Mouse (Mus musculus): ENCODE data around the gene Scp2. TPM values are rescaled to one million over a fixed set of nuclear protein-coding genes. Genes with fewer than 3 reads are reported as not detected.

Scp2 gene
- polyA plus RNA-seq (2012; rRNA removed) (78.9 and 112 TPM in 2 replicates), polyA plus RNA-seq (2014; fragmentation: Nextera tagmentation; extraction: Ambion mirVana) (185 and 199 TPM in 2 replicates)

DNA sequence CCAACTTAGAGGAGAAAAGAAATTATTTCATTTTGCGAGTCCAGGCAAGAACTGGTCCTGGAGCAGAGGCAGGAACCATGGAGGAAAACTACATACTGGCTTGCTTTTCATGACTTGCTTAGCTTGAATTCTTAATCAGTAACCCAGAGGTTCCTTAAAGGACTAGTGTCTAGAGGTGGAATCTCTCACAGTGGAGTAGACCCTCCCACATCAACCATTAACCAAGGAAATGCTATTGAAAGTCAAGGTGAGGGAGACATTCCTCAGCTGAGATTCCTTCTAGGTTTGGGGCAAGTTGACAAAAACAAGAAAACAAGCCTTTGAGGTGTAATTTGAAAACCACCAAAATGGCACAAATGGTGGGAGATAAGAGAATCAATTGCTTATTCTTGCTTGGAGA is at the start of gene Scp2:
Gene Scp2 (minus strand): TSS at position 119 of the 400 bp plus-strand sequence.
- Histone ChIP-seq H3K4me1 (ENCODE audit: control insufficient read depth, insufficient read depth, low read length) (no peaks in the 10 kb centered on the region), H3K27me3 (ENCODE audit: control insufficient read depth, insufficient read depth, low read length) (no peaks in the 10 kb centered on the region), H3K9me3 (ENCODE audit: control insufficient read depth, low read length) (no peaks in the 10 kb centered on the region), H3K27ac (replicated peaks; ENCODE audit: low read depth, low read length) (no peak within 1 kb of the TSS), H3K4me3 (replicated peaks; ENCODE audit: low read length) (no peak within 1 kb of the TSS), H3K4me2 (replicated peaks; ENCODE audit: low read depth, low read length, severe bottlenecking) (no peak within 1 kb of the TSS), H3K9ac (ENCODE audit: low read depth, low read length, severe bottlenecking) (no peak within 1 kb of the TSS), H3K36me3 (ENCODE audit: control insufficient read depth, insufficient read depth, low read length) (no peaks in the 10 kb centered on the region)
- TF ChIP-seq POLR2A (IDR thresholded peaks at IDR 0.05; ENCODE audit: borderline replicate concordance, extremely low read depth, insufficient read depth, insufficient read length), result no peak
- DNase-seq (ENCODE audit: low spot score) (no peak), ATAC-seq (ENCODE audit: low FRiP score, low read depth) (no peak)
- WGBS, result 82% methylated on average over 1 of the region's 1 CpGs

DNA sequence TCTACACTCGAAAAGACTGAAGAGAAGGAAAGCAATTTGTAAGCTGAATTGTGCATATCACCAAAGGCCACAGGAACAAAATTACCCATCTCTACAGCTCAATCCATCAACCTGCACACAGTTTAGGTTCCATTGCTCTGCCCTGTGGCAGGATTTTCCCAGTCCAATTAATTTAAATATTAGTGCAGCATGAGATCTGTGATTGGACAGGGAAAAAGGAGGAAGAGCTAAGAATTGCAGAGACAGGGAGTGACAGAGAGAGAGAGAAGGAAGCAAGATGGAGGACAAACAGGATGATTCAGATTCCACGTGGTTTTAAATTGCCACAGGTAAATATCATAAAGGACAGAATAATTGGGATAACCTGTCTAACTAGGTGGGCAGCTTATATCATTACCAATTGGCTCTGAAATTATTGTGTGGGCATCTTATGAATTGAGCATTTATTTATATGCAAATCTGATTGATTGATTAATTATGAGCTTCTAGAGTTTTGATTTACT is 48.1 kb upstream of the Scp2 start:
- Histone ChIP-seq H3K27ac (replicated peaks; ENCODE audit: low read depth, low read length) (no peak overlapping the region), H3K36me3 (ENCODE audit: control insufficient read depth, insufficient read depth, low read length) (no peaks in the 10 kb centered on the region), H3K27me3 (ENCODE audit: control insufficient read depth, insufficient read depth, low read length) (no peaks in the 10 kb centered on the region), H3K4me1 (ENCODE audit: control insufficient read depth, insufficient read depth, low read length) (no peaks in the 10 kb centered on the region), H3K4me3 (replicated peaks; ENCODE audit: low read length) (no peak overlapping the region), H3K9me3 (ENCODE audit: control insufficient read depth, low read length) (no peaks in the 10 kb centered on the region), H3K4me2 (replicated peaks; ENCODE audit: low read depth, low read length, severe bottlenecking) (no peak overlapping the region), H3K9ac (ENCODE audit: low read depth, low read length, severe bottlenecking) (no peak overlapping the region)
- DNase-seq (ENCODE audit: low spot score), result no peak
- ATAC-seq (ENCODE audit: low FRiP score, low read depth), result no peak
- 86% methylated on average over 2 of the region's 2 CpGs for WGBS
- TF ChIP-seq POLR2A (IDR thresholded peaks at IDR 0.05; ENCODE audit: borderline replicate concordance, extremely low read depth, insufficient read depth, insufficient read length), result no peak

DNA sequence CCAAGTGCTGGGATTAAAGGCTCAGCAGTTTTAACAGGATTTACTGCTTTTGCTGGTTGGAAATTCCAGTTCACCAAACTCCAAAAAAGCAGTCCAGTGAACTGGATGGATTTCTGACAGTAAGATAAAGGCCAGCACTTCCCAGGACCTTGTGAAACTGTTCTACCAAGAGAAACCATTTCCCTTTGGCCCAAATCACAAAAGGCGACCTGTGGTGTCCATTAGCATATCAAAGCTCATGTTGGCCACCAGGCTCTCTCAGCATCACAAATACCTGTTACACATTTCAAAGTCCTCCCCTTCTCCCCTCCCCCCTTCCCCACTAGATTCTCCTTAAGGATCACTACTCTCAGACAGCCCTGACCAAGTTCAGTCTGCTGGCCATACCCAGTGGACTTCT is 37.5 kb upstream of the Scp2 start:
- ATAC-seq (ENCODE audit: low FRiP score, low read depth), result no peak
- 52% methylated on average over 1 of the region's 1 CpGs for WGBS
- TF ChIP-seq POLR2A (IDR thresholded peaks at IDR 0.05; ENCODE audit: borderline replicate concordance, extremely low read depth, insufficient read depth, insufficient read length), result no peak

DNA sequence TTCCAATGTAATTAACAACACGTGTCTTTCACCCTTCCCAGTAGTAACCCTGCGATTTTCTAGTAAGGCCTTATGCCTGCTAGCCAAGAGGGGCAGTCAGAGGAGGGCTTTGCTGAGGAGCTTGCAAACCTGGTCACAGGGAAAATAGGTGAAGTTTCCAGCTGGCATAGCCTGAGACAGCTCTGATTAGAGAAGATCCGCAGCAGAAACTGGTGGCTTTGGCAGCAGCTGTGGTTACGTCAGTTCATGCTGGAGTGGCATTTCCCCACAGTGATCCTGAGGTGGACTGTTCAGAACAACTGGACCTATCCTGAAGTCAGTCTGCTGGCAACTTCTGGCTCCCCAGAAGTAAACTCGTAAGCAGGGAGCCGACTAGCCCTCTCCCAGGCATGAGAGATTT is 23.3 kb upstream of the Scp2 start:
- no peak for TF ChIP-seq POLR2A (IDR thresholded peaks at IDR 0.05; ENCODE audit: borderline replicate concordance, extremely low read depth, insufficient read depth, insufficient read length)
- Histone ChIP-seq H3K4me1 (ENCODE audit: control insufficient read depth, insufficient read depth, low read length) (no peaks in the 10 kb centered on the region), H3K4me2 (replicated peaks; ENCODE audit: low read depth, low read length, severe bottlenecking) (no peak overlapping the region), H3K4me3 (replicated peaks; ENCODE audit: low read length) (no peak overlapping the region), H3K9me3 (ENCODE audit: control insufficient read depth, low read length) (no peaks in the 10 kb centered on the region), H3K27ac (replicated peaks; ENCODE audit: low read depth, low read length) (no peak overlapping the region), H3K36me3 (ENCODE audit: control insufficient read depth, insufficient read depth, low read length) (peaks cover 11% of the 10 kb centered on the region), H3K9ac (ENCODE audit: low read depth, low read length, severe bottlenecking) (no peak overlapping the region), H3K27me3 (ENCODE audit: control insufficient read depth, insufficient read depth, low read length) (no peaks in the 10 kb centered on the region)
- 63% methylated on average over 6 of the region's 6 CpGs for WGBS
- ATAC-seq (ENCODE audit: low FRiP score, low read depth) (no peak), DNase-seq (ENCODE audit: low spot score) (no peak)

More for the DNA sequence above, 37.5 kb upstream of the Scp2 start:
- no peak for DNase-seq (ENCODE audit: low spot score)
- H3K36me3 ChIP-seq (ENCODE audit: control insufficient read depth, insufficient read depth, low read length), result peaks cover 7% of the 10 kb centered on the region; the same call in 1 of the 2 replicates
- H3K4me2 ChIP-seq (replicated peaks; ENCODE audit: low read depth, low read length, severe bottlenecking), result no peak overlapping the region
- no peaks in the 10 kb centered on the region for H3K27me3 ChIP-seq (ENCODE audit: control insufficient read depth, insufficient read depth, low read length)
- no peaks in the 10 kb centered on the region for H3K4me1 ChIP-seq (ENCODE audit: control insufficient read depth, insufficient read depth, low read length)
- no peak overlapping the region for H3K9ac ChIP-seq (ENCODE audit: low read depth, low read length, severe bottlenecking)
- no peaks in the 10 kb centered on the region for H3K9me3 ChIP-seq (ENCODE audit: control insufficient read depth, low read length)
- H3K27ac ChIP-seq (replicated peaks; ENCODE audit: low read depth, low read length), result no peak overlapping the region
- no peak overlapping the region for H3K4me3 ChIP-seq (replicated peaks; ENCODE audit: low read length)

DNA sequence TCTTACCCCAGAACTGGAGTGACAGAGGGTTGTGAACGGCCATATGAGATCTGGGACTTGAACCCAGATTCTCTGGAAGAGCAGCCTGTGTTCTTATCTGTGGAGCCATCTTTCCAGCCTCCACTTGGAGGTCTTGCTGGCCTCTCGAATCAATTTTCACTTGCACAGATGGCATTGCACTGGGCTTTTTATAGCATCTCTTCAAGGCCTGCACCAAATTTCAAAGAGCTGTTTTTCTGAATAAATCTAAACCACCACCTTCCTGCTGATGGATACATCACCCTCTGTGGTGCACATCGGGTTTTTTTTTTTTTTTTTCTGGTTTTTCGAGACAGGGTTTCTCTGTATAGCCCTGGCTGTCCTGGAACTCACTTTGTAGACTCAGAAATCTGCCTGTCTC is 22.1 kb upstream of the Scp2 start:
- Histone ChIP-seq H3K9ac (ENCODE audit: low read depth, low read length, severe bottlenecking) (no peak overlapping the region), H3K36me3 (ENCODE audit: control insufficient read depth, insufficient read depth, low read length) (peaks cover 7% of the 10 kb centered on the region), H3K4me3 (replicated peaks; ENCODE audit: low read length) (no peak overlapping the region), H3K9me3 (ENCODE audit: control insufficient read depth, low read length) (no peaks in the 10 kb centered on the region), H3K4me1 (ENCODE audit: control insufficient read depth, insufficient read depth, low read length) (no peaks in the 10 kb centered on the region), H3K27ac (replicated peaks; ENCODE audit: low read depth, low read length) (no peak overlapping the region), H3K27me3 (ENCODE audit: control insufficient read depth, insufficient read depth, low read length) (no peaks in the 10 kb centered on the region), H3K4me2 (replicated peaks; ENCODE audit: low read depth, low read length, severe bottlenecking) (no peak overlapping the region)
- DNase-seq (ENCODE audit: low spot score) (no peak), ATAC-seq (ENCODE audit: low FRiP score, low read depth) (no peak)
- WGBS, result 86% methylated on average over 4 of the region's 4 CpGs
- no peak for TF ChIP-seq POLR2A (IDR thresholded peaks at IDR 0.05; ENCODE audit: borderline replicate concordance, extremely low read depth, insufficient read depth, insufficient read length)
